Mouse (Mus musculus) urinary bladder, postnatal 14 days (tissue): ENCODE results near the gene Cfap61.

ENCODE experiments used
- DNase-seq: peaks from one replicate; pipeline ENCODE4 v3.0.0; 2021; ENCODE audit warnings: low spot score

Cfap61 gene

DNA sequence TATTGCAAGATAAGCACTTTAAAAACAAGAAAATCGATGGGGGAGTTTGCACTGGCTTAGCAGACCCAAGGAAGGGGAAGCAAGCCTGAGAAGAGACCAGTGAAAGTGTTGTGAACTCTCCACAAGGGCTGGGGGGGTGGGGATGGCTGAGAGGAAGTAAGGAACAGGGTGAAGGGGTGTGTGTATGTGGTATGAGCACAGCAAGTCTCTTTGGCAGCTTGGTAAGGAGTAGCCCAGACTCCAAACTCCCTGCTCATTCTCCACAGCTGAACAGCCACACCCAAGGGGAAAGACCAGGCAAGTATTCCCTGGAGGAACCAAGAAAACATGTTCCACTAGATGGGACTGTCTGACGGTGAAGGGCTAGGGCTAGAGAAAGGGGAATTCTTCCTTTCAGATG, 76.2 kb downstream of the Cfap61 start:
- DNase-seq: no peak

DNA sequence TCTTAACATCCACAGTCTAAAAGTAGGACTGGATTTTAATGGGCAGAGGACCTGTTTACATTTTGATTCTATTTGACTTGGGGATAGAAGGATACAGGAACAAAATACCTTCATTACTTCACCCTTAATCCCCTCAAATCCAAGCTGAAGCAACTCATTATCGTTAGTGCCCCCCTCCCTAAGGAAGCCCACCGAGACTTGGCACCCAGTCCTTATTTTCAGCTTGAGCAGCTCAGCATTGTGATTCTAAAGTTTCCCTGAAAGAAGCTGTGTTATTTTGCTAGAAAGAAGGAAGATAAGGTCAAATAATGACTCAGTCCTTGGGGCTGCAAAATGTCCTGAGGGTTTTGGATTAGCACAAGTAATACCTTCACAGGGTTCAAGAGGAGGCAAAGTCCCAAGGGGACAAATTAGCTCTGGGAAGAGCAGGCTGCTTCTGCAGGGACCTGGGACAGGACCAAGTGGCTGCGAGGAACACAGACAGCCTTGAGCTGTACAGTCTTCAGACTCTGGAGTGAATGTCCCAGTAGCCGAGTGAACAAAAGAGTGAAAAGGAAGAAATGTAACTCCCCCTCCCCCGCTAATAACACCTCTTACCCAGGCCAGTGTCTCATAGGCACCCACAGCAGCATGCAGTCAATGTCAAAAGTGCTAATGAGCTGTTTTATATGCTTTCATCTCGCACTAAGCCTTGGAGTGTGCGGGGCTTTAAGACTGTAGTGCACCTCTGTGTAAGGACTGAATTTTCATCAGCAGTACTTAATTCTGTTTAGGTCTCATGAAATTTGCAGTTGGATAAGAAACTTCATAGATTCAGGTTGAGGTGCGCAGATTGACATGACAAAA, 81.0 kb downstream of the Cfap61 start:
- DNase-seq: no peak

DNA sequence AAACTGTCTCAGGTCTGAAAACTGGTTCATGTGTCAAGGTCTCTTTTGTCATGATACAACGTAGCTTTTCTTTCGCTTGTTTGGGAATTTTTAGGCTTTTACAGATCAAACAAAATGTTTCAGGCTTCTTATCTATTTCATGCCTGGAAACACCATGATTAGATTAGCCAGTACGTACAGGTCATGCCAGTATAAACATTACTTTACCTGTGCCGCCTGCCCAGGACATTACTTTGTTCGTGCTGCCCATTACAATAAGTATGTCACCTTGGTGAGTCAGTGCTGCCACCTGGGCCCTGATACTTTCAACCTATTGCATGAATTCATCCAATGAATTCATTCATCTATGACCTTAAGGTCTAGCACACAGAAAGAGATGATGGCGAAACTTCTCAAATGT, 88.3 kb downstream of the Cfap61 start:
- DNase-seq: no peak

DNA sequence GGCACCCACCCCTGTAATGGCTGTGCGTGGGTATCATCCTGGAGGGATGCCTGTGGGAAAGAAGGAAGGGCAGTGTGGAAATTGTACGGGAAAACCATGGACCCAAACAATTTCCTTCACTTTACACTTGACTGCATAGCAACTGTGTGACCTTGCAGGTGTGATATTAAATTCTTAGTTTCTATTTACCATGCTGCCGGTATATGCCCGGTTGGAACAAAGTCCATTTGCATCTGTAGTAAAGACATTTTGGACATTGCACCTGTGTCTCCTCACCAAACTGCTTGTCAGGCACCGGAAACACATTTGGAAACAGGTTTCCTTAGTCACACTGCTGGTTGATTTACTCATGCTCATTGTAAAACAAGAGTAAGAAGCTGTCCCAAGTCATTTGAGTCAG, 109.1 kb downstream of the Cfap61 start:
- no peak for DNase-seq

DNA sequence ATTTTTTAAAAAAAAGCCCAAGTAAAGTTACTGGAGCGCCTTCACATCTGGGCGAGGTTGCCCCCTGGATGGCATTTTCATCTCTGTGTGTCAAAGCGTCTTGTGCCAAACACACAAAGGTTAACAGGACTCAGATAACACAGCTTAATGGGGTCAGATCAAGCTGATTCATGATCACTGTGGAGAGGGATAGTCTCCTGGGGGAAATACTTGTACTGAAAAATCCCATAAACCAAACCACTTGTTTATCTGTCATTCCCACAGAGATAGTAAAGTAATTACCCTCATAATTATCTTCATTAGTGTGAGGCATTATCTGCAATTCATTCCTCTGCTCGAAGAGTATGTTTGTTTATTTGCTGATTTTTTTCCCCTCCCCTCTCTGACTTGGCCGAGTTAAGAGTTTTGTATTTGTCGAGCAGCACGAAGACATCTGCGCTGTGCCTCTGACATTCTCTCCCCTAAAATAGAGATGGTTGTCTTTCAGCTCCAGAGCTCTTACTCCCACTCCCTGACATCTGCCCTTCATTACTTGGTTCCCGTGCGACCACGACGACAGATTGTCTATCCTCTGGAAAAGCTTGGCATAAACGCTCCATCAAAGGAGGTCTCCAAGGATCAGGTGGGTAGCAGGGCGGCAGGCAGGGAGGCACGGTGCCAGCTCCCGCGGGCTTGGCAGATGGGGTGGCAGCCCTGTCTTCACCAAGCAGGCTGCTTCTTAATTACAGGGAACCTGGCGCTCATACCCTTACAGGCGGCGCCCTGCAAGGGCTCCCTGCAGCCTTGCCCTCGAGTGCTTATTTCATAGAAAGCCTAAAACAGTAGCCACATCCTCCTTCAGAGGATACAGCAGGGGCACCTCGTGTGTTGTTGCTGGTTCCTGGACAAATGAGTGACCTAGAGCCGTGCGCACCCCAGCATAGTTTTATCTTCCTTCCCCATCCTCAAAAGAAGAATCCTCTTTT, 110.6 kb downstream of the Cfap61 start:
- no peak for DNase-seq

DNA sequence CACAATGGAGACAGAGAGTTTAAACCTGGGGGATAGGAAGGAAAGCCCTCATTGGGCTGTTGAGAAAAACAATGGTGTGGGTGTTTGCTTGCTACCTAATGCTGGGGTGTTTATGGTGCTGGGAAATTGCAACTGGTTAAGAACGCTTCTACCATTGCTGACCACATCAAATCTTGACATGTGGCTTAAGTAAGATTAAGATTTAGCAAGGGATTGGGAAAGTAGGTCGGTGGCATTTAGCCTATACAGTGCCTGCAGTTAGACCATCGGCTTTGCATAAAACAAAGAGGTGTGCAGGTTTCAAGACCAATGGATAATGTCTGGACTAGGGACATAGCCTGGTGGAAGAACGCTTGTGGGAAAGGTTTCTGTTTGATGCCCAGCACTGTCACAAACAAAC, 113.1 kb downstream of the Cfap61 start:
- no peak for DNase-seq

DNA sequence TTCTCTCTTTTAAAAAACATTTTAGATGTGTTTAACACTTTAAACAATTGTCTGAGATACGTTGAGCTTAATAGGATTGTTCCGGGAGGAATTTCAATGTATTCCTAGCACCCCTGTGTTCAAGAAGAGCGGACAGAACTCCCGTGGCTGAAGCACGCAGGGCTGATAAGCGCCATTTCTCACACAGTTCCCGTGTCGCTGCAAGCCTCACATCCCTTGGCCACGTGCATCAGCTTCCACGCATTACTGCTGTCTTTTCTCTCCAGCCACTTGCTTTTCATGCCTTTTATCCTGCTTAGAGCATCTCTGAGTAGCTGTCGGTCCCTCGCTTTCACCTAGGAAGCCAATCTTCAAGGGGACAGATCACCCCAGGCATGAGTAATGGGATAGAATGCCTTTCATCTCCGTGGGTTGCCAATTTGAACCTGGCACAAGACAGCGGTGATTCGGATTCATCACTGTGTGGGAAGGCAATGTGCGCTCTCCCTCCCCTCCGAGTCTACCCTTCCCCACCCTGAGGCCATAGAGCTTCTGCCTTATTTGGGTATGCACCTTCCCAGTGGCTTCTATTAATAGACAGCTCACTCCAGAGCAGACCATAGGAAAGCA, 113.7 kb downstream of the Cfap61 start:
- no peak for DNase-seq

DNA sequence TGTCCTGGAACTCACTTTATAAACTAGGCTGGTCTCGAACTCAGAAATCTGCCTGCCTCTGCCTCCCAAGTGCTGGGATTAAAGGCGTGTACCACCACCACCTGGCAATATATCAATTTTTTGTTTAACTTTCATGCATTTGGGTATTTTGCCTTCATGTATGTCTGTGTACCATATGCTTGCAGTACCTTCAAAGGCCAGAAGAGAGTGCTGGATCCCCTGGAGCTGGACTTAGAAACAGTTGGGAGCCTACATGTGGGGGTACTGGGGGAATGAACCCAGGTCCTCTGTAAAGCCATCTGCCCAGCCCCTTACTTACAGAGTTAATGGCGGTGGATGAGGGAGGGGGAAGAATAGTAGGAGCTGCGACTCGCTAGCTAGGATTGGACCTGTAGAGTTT, 114.8 kb downstream of the Cfap61 start:
- DNase-seq: no peak

DNA sequence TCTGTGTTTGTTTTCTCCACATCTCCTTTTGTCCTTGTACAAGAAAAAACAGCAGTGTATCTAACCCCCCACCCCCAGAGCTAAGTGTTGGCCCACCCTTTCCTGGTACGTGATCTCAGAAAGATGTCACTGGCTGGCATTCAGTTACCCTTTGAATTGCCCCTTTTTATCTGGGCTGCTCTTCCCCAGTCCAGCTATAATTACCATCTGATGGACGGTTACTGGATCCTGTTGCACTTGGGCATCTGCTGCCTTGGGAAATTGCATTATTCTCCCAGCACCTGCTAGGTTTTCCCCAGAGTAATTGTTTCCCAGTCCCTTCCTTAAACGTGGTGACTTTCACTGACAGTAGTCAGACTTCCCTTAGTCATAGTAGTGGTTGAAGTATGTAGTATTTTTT, 115.5 kb downstream of the Cfap61 start:
- no peak for DNase-seq

DNA sequence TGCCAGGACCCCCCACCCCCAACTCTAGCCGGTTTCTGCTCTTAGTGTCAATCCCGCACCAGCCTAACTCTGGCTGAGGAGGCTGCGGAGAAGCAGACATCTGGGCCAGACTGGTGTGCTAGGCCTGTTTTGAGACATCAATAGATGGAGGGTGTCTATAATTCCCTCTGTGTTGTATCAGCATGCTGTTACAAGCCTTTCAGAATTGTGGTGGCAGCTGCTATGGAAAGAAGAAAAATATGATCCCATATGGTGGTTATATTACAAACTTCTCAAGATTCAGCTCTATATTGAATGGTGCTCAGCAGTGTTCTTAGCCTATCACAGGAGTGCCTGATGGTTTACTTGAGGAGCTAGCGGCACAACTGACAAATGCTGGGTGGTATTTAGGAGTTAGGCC, 116.8 kb downstream of the Cfap61 start:
- DNase-seq: no peak

DNA sequence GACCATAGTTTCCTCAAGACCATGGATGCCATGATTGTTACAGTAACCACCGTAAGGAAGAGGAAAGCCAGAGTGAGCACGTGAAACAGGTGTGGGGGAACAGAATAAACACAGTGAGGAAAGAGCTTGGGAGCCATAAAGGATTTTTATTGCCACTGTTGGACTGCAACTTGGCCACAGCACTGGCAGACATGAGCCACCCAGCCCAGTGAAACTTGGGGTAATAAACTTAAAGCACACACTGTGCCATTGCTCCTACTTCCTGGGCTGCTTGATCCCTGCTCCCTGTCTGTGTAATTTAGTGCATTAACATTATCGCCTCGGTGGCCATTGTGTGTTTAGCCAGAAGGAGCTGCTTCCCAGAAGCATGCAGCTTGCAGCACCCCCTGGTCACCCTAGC, 122.5 kb downstream of the Cfap61 start:
- DNase-seq: no peak

DNA sequence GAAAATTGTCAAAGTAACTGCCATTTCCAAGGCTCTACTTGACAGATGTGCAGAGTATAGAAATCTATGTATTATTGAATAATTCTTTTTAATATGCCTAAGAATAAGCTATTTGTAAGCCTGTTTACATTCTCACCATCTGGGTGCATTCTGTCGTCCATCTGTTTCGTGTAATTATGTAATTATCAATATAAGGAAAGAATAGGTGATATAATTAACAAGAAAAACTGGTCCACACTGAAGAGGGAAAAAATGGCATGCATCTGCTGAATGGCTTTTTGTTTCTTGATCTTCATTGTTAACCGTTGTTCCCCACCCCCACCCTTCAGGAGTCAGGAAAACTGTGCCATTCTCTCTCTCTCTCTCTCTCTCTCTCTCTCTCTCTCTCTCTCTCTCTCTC, 124.2 kb downstream of the Cfap61 start:
- no peak for DNase-seq

DNA sequence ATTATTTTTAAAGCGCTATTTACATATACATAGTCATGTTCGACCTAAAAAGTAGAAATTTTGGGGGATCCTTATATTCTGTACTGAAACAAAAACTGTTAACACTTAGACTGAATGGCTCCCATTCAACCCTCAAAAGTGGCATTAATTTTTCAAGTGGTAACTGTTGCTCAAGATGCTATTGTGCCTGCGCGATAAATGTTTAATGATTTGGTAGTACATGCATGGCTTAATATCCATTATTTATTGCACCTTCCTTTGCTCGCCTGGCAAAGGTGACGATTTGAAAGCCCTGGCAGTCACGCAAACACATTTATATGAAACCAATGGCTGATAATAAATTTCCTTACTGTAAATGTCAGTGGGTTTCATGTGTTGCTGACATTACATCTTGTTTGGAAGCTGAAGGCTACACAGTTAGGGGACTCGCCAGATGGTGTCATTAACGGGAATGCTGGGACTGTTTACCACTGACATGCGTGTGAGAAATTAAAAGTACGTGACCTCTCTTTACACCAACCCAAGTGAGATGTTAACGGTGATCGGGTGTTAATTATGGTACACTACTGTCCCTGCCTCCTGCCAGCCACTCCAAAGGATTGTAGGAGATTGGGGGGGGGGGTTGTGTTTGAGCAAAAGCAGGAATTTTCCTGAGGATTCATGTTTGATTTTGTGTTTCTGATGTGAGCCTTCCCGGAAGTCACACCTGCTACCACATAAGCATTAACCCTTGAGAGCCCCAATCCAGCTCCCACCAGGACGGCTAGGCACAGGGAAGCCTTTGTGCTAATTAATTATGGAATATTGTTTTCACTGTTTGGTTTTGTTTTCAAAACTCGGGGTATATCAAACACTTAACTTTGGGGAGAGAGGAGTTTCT, 127.1 kb downstream of the Cfap61 start:
- DNase-seq: no peak

DNA sequence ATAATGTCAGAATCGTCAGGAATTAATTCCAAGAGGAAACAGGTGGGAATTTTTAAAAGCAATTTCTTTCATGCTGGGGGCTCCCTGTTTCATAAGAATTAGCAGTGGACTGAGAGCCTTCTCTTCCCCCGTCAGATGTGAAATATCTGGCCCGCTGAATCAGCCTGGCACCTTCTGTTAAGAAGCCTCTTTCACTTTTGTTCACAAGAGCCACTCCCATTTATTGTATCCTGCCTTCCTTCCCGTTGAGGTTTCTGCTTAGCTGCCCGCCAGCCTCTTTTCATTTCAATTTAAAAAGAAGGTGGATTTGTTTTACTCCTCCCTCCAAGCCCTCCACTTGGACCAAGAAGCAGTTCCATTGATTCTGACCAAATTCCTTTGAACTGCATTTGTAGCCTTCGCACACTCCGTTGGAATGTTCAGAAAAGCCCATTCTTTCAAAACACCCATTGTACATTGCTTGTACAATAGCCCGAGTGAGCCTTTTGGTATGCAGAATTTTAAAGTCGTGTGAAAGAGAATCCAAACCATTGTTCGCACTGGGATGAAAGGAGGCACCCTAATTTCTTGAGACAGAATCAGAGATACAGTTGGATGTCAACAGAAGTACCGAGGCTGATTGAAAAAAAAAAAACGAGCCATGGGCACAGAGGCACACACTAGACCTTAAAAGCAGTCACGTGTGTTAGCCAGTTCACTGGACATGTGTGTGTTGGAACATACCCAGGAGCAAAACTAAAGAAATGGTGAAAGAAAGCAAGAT, 127.9 kb downstream of the Cfap61 start:
- no peak for DNase-seq

DNA sequence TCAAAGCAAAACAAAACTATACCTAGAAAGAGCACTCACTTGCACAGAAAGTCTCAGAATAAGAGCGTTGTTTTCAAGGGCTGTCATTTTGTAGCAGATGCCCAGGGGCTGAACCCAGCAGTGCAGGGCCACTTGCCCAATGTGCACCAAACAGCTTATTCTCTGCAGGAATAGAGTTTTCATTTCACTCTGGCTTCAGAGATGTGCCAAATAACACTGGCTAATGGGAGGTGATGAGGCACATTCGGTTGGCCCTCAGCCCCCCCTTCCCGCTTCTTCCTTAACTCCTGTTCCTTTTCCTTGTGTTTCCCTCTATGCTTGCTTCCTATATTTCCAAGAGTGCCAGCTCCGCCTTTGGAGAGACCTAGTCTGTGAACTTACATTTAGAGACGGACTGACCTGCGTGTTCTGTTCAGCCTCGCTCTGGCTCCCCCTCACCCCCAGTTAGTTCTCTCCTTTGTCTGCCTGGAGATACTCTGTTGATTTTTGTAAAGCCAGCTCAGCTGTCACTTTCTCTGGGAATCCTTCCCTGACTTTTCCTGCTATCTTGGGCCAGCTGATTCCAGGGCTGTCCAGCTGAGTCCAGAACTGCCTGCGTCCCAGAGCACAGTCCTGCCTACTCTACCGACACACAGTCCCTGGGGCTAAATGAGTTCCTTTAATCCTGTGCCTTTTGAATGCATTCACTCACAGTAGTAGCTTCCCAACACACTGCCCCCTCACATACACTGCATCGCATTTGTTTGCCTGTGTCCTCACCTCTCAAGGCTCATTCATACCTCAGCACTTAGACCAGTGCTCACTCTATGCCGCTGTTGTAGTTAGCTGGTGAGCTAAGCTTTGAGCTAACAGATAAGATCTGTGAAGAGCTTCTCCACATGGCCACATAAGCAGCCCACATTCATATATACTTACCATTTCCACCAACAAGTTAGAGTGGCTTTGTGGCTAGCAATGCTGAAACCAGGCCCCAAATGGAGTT, 128.8 kb downstream of the Cfap61 start:
- no peak for DNase-seq

DNA sequence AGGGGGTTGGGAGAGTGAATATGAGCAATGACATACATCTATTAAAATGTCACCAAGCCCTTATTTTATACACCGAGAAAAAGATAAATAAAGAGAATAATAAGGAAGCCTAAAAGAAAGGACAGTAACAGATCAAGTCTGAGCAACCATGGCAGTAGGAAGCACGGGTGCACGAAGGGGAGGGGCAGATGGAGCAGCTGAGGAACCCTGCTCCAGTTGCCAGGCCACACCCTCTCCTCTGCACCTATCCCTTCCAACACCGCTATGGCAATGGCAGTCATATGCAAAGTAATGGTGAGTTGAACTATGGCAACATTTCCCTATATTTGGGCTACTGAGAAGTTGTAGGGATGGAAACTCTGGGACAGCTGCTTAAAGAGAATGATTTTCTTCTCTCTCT, 132.8 kb downstream of the Cfap61 start:
- DNase-seq: no peak

DNA sequence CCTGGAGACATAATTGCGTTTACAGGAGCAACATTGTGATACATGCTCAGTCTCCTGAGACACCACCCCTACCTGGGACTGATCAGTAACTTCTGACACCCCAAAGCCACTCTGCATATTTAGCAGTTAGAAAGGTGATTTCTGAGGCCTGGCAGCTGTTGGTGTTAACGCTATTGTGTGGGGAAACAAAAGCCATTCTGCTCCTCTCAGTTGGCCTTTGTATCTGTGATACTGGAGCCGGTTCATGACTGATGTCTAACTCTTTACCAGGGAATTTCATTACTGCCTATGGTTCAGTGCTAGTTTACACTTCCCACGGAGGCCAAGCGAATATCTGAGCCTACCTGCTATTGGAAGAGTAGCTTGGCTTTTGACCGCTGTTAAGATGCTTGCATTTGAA, 138.7 kb downstream of the Cfap61 start:
- no peak for DNase-seq

DNA sequence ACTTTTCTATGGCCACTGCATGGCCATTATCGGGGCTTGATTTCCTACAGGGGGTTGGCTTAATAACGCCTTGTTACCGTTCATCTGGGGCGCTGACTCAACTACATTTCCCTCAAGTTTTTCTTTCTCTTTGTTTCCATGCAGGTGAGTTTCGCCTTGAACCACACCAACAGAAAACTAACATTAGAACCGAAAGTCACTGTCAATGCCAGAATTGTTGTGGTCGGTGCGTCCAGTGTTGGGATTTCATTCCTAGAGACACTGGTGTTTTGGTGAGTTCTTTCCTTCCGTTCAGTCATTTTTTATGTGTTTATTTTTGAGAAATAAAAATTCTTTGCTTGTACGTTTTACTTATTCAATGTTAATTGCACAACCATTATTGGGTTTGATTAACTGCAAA, 142.5 kb downstream of the Cfap61 start:
- no peak for DNase-seq

DNA sequence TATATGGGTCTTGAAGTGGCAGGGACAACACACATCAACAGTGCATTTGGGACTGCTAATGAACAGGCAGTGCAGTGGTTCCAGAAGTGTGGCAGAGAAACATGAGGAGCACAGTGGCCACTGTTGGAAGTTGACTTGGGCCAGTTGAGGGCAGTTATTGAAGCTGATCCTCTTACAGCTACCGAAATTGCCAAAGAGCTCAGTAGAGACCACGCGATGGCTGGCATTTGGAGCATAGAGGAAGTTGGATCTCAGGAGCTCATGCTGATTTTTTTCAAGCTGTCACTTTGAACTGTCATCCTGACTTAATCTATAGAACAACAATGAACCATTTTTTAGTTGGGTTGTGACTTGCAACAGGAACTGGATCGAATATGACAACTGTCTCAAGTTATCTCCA, 145.7 kb downstream of the Cfap61 start:
- no peak for DNase-seq
